Comparison of ENCODE assay signal across 17 mouse cellular contexts in the genomic region with DNA sequence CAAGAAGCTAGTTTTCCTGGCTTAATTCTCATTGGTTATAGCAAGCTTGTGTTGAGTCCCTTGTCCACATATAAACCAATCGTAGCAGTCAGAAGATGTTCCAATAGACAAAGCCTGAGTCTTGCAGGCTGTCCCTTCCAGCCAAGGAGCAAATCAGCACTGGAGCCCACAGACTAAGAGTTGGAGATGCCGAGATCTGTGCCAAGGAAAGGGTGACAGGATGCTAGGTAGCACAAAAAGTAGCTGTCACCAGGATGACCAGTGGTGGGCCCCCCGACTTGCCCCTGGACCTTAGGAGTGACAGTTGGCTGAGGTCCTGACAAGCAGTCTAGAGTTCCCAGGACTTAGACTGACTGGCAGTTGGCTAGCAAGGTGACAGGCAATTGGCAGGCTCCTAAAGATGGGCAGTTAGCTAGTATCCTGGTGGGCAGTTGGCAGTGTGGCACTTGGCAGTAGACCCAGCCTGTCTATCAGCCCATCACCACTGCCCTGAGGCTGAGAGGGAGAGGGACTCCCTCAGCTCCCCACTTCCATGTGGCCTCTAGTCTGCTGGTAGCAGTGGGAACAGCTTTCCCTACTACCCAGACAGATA. TPM values are rescaled to one million over a fixed set of nuclear protein-coding genes. Genes with fewer than 3 reads are reported as not detected.
A peak's percentile ranks its signal among the peaks of the same experiment; 100 is the strongest.
DNase-seq lines count a peak whose midpoint lies in the region; ATAC-seq and TF ChIP-seq lines count a peak whose summit lies in the region.
"Had no signal": no experiment of that assay in that cellular context is flagged by ENCODE, and none has a peak within 500 bp of the region (broad histone marks: within the 10 kb centered on the region; RNA-seq: fewer than 3 reads in every experiment).

No protein-coding gene starts in this region.

- H3K9me3 ChIP-seq in hindbrain, embryonic 15.5 days = no peaks in the 10 kb centered on the region
- H3K9me3 ChIP-seq in hindbrain, embryonic 11.5 days (ENCODE audit: control insufficient read depth, low read length) = no peaks in the 10 kb centered on the region
- no peaks in the 10 kb centered on the region for H3K9me3 ChIP-seq in forebrain, postnatal 0 days (ENCODE audit: low read length)
- H3K9me3 ChIP-seq: limb, embryonic 13.5 days; liver, embryonic 13.5 days; lung, embryonic 15.5 days; neural tube, embryonic 12.5 days had no signal

- DNase-seq in cerebellum, adult 9-11 months = peak; percentile 22
- no peak for DNase-seq in cerebellum, adult 11 months
- no peak for DNase-seq in hindbrain, embryonic 11.5 days (ENCODE audit: low spot score)
- peak; percentile 50 for DNase-seq in brain, embryonic 18.5 days (ENCODE audit: low read depth, low spot score)
- DNase-seq in forebrain, postnatal 0 days = peak; percentile 67
- no peak for DNase-seq in lung, adult 2 months
- no peak for DNase-seq in adrenal gland, adult 18-20 months (ENCODE audit: low spot score in 2 of 2)
- DNase-seq: kidney, adult 18-20 months; liver, embryonic 13.5 days; lung, postnatal 4 days; right cerebral cortex, adult 18-20 months; thymus, postnatal 25 days had no signal

- H3K36me3 ChIP-seq in hindbrain, embryonic 15.5 days = no peaks in the 10 kb centered on the region
- no peaks in the 10 kb centered on the region for H3K36me3 ChIP-seq in hindbrain, embryonic 11.5 days (ENCODE audit: control insufficient read depth, insufficient read depth, low read length)
- H3K36me3 ChIP-seq in forebrain, postnatal 0 days (ENCODE audit: insufficient read depth) = no peaks in the 10 kb centered on the region
- H3K36me3 ChIP-seq: limb, embryonic 13.5 days; liver, embryonic 13.5 days; lung, embryonic 15.5 days; neural tube, embryonic 12.5 days had no signal

- peak; percentile 7; the same call in 1 of the 2 replicates for TF ChIP-seq CTCF in forebrain, postnatal 0 days (IDR thresholded peaks at IDR 0.05; ENCODE audit: low read depth)
- TF ChIP-seq CTCF in lung, adult 2 months (IDR thresholded peaks at IDR 0.05; ENCODE audit: insufficient read depth, low read length) = no peak

- H3K4me2 ChIP-seq in hindbrain, embryonic 15.5 days = no peak overlapping the region
- no peak overlapping the region for H3K4me2 ChIP-seq in hindbrain, embryonic 11.5 days (replicated peaks; ENCODE audit: low read depth, low read length)
- H3K4me2 ChIP-seq in forebrain, postnatal 0 days (ENCODE audit: low read depth) = no peak overlapping the region
- H3K4me2 ChIP-seq: limb, embryonic 13.5 days; liver, embryonic 13.5 days; lung, embryonic 15.5 days; neural tube, embryonic 12.5 days had no signal

- H3K4me3 ChIP-seq in hindbrain, embryonic 15.5 days = no peak overlapping the region
- no peak overlapping the region for H3K4me3 ChIP-seq in hindbrain, embryonic 11.5 days (ENCODE audit: low read depth, low read length)
- H3K4me3 ChIP-seq in forebrain, postnatal 0 days (ENCODE audit: low read depth, low read length) = no peak overlapping the region
- no peak overlapping the region for H3K4me3 ChIP-seq in lung, adult 2 months (replicated peaks; ENCODE audit: extremely low read depth, low read depth, low read length)
- H3K4me3 ChIP-seq: limb, embryonic 13.5 days; liver, embryonic 13.5 days; lung, embryonic 15.5 days; neural tube, embryonic 12.5 days had no signal

- TF ChIP-seq POLR2A in lung, adult 2 months (IDR thresholded peaks at IDR 0.05; ENCODE audit: borderline replicate concordance, extremely low read depth, low read depth, low read length) = no peak

- H3K27ac ChIP-seq in hindbrain, embryonic 15.5 days (replicated peaks) = peak overlapping the region; percentile 20; the same call in 1 of the 2 replicates
- H3K27ac ChIP-seq in hindbrain, embryonic 11.5 days (ENCODE audit: low read depth, low read length) = no peak overlapping the region
- no peak overlapping the region for H3K27ac ChIP-seq in forebrain, postnatal 0 days (ENCODE audit: low read depth, low read length)
- H3K27ac ChIP-seq: kidney, postnatal 0 days; limb, embryonic 13.5 days; liver, embryonic 13.5 days; lung, embryonic 15.5 days; neural tube, embryonic 12.5 days had no signal

- WGBS in hindbrain, embryonic 15.5 days = 70% methylated on average over 3 of the region's 3 CpGs
- WGBS in hindbrain, embryonic 11.5 days = 89% methylated on average over 3 of the region's 3 CpGs
- 66% methylated on average over 3 of the region's 3 CpGs for WGBS in forebrain, postnatal 0 days
- WGBS in lung, adult 2 months = 86% methylated on average over 3 of the region's 3 CpGs

- no peaks in the 10 kb centered on the region; the same call in 1 of the 2 replicates for H3K4me1 ChIP-seq in hindbrain, embryonic 15.5 days (replicated peaks)
- no peaks in the 10 kb centered on the region for H3K4me1 ChIP-seq in hindbrain, embryonic 11.5 days (replicated peaks; ENCODE audit: control insufficient read depth, insufficient read depth, low read length)
- no peaks in the 10 kb centered on the region for H3K4me1 ChIP-seq in forebrain, postnatal 0 days (ENCODE audit: insufficient read depth)
- H3K4me1 ChIP-seq in lung, adult 2 months (ENCODE audit: control insufficient read depth, insufficient read depth, low read length) = no peaks in the 10 kb centered on the region
- H3K4me1 ChIP-seq: liver, embryonic 13.5 days had no signal

- H3K27me3 ChIP-seq in hindbrain, embryonic 15.5 days = no peaks in the 10 kb centered on the region
- H3K27me3 ChIP-seq in hindbrain, embryonic 11.5 days (ENCODE audit: control insufficient read depth, insufficient read depth, low read length) = no peaks in the 10 kb centered on the region
- H3K27me3 ChIP-seq in forebrain, postnatal 0 days (ENCODE audit: insufficient read depth, low read length) = no peaks in the 10 kb centered on the region
- H3K27me3 ChIP-seq: limb, embryonic 13.5 days; liver, embryonic 13.5 days; lung, embryonic 15.5 days; neural tube, embryonic 12.5 days had no signal

- no peak overlapping the region for H3K9ac ChIP-seq in hindbrain, embryonic 15.5 days
- no peak overlapping the region for H3K9ac ChIP-seq in hindbrain, embryonic 11.5 days (ENCODE audit: low read depth, low read length)
- H3K9ac ChIP-seq in forebrain, postnatal 0 days = no peak overlapping the region
- H3K9ac ChIP-seq: limb, embryonic 13.5 days; liver, embryonic 13.5 days; lung, embryonic 15.5 days; neural tube, embryonic 12.5 days had no signal

- ATAC-seq in hindbrain, embryonic 15.5 days (ENCODE audit: low FRiP score, low read depth) = peak; percentile 92
- no peak for ATAC-seq in hindbrain, embryonic 11.5 days (ENCODE audit: low FRiP score)
- peak; percentile 81 for ATAC-seq in forebrain, postnatal 0 days

RNA-seq across cellular contexts. Expression of a gene that starts 44.0 kb away (rescaled TPM):
- polyA plus RNA-seq in hindbrain, embryonic 15.5 days (2015; fragmentation: Nextera tagmentation; extraction: Ambion mirVana) = 46.5 and 59.9 TPM in 2 replicates
- polyA plus RNA-seq in hindbrain, embryonic 11.5 days (2014; fragmentation: Nextera tagmentation; extraction: Ambion mirVana) = 21.5 and 36.4 TPM in 2 replicates
- 13.6 and 17.5 TPM in 2 replicates for total RNA-seq in forebrain, postnatal 0 days (2014; rRNA removed)
- 23.0 and 26.2 TPM in 2 replicates for polyA plus RNA-seq in forebrain, postnatal 0 days (2015; fragmentation: Nextera tagmentation; extraction: Ambion mirVana)
- 150 and 175 TPM in 2 replicates for polyA plus RNA-seq in lung, adult 2 months (2012; rRNA removed)
- total RNA-seq in adrenal gland, adult 18-20 months (2021) = 100 to 1,000 TPM; 101 to 111 TPM

Comparison
In these comparisons a context has a peak if more than half of its experiments do, and no peak if none do; other contexts are left out.
1. DNase-seq: peak in cerebellum, adult 9-11 months (single experiment), brain, embryonic 18.5 days (single experiment) and forebrain, postnatal 0 days (single experiment); none in cerebellum, adult 11 months (single experiment), hindbrain, embryonic 11.5 days (single experiment), lung, adult 2 months (single experiment) and adrenal gland, adult 18-20 months (0 of 2).